Mouse (Mus musculus) right cerebral cortex, adult 2 months (tissue): ENCODE measurements around the gene Gmds.

Experiments used
- DNase-seq, 2 experiments: peaks; one replicate each; pipeline ENCODE4 v3.0.0; 2021 to 2022; ENCODE audit warnings: low spot score in 2 of 2

Gmds gene

DNA sequence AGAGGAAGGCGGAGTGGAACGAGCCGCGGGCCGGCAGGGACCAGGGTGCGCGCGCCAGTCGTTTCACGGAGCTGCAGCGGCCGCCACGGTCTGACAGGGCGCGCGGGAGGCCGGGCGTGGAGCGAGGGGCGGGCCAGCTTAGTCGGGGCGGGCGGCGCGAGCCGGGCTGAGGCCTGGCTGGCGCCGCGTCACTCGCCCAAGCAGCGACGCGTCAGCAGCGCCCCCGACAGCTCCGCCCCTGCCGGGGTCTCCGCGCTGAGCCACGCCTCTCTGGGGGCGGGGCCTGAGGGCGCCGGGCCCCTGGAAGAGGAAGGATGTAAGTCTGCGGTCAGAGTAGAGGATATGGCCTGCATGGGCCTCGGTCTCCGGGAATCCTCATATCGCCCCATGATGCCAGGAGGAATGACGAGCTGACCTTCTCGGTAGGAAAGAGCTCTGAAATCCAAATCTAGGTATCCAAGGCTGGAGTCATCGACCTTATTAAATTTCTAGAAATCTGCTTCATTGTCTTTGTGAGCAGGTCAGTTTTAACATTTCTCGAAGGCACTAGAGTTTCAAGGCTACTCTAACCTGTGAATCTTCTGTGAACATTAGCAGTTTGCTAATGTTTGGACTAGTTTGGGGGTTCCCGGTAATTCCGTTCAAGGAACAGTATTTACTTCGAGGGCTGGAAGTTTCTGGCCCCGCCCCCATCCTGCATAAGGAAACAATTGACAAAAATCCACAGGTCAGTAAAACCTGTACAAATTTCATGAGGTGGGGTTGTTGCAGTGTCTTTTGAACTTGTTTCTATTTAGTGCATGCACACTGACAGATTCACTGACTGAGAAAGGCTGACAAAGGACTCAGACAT lies at the start of gene Gmds:
Gene Gmds, minus strand, starts transcription at position 228 of the 853 bp plus-strand sequence.
- DNase-seq = peak; percentile 83 to 92

DNA sequence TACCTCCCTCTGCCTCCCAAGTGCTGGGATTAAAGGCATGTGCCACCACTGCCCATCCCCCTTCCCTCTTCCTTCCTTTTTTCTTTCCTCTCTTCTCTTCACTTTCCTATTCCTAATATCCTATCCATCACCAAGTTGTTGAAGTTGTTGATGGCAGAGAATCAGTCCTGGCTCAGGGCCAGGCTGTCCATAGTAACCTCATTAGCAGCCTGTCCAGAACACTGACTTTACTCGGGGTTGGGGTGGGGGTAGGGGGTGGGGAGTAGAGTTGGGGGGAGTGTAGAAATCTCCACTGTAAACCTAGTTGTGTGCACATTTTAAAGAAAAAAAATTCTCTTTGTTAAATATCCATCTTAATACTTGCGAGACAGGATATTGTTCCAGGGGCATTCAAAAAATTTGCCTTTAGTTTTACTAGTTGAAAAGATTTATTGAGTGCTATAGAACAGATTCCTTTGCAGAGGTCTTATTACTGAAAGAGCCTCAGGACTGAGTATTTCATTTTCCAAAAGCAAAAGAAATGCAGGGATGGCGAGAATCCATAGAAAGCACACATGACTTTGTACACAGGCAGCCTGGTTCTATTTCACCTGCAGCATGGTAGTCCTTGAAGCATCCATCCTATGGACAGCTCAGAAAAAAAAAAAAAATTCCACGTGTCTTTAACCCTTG lies 47.0 kb upstream of the Gmds start:
- no peak for DNase-seq

GRCm38 (mm10) chr13:32382227-32383010 lies 43.9 kb upstream of the Gmds start:
- DNase-seq = no peak

GRCm38 (mm10) chr13:32378634-32379033 lies 40.1 kb upstream of the Gmds start:
- DNase-seq = no peak

GRCm38 (mm10) chr13:32372531-32372883 lies 34.0 kb upstream of the Gmds start:
- DNase-seq = no peak

- DNase-seq = no peak
These were observed 33.5 kb upstream of the Gmds start for GRCm38 (mm10) chr13:32371874-32372530.

DNA sequence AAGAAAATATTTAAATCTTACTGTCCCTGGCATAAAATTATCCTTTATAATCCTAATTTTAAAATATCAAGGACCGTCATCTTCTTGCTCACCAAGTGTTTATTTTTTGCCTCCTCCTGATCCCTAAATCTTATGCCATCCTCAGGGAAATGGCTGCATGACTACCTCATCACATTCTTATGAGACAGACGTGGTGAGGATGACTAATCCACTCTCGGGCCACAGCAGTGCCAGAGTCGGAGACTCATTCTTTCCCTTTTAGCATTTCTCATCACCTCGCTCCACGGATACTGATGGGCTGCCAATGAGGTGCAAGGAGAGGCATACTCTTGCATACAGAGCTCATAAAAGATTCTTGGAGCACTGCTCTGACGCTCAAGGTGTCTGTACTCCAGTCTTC lies 32.2 kb upstream of the Gmds start:
- peak; percentile 1 to 2 for DNase-seq

DNA sequence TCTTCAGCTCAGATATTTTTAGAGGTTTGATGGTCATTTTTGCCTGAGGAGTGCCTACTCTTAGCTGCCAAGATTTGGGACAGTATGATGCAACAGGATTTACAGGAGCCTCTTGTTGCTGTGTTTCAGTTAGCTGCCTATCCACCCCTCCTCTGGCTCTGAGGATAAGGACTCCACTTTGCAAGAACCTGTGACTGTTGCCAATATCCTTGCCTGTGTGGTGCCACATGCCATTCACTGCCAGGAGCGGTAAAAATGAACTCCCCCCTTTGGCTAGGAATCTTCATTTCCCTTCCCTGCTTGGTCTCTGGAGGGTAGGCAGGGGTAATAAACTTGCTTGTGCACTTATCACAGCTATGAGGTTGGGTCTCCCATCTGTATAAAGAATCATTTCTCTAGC lies 31.6 kb upstream of the Gmds start:
- no peak for DNase-seq

DNA sequence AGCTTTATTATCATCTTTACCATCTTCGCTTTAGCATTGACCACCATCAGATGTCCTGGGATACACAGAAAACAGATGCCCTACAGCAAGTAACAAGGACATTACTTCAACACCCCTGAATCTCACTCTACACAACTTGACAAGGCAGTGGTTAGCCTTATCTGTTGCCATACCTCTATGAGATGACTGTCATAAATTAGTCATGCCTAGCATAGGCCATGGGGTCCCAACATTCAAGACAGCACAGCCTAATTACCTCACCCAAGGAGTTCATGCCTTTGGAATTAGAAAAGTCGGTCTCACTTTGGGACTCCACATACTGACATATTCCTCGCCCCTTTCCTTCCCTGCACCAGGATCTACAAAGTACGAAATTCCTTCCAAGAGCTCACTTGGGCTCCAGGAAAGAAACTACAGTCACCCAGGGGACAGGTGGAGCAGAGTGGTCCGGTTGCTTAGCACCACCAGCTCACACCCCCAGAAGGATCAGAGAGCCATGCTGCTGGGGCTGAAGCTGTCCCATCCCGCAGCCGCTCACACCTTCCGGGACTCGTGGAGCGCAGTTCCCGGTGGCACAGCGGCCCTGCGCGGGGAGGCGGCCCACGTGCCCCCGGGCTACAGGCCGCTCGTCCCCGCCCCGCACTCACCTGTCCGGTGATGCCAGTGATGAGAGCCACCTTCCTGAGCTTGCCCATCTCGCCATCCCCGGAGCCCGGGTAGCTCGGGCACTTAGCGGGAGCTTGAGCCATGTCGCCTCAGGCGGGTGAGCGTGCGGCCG lies 616 bp downstream of the Gmds start:
- no peak for DNase-seq

DNA sequence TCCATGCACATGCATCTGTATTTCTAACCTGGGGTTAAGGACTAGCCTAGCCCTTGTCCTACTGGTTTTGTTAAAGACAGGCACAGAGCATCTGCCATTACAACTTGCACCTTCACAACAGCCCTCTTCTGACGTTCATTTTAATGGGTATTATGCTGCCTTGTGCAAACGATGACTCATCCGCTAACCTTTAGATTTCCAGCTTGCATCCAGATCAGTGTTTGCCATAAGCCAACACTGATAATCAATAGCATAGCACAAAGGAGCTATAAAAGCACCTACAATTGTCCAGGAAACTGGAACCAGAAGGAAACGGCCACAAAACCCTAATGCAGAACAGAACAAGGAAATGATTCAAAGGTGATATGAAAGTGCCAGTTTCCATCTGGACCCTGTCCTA lies 20.2 kb downstream of the Gmds start:
- no peak for DNase-seq

GRCm38 (mm10) chr13:32317354-32317753 lies 21.2 kb downstream of the Gmds start:
- DNase-seq = no peak

DNA sequence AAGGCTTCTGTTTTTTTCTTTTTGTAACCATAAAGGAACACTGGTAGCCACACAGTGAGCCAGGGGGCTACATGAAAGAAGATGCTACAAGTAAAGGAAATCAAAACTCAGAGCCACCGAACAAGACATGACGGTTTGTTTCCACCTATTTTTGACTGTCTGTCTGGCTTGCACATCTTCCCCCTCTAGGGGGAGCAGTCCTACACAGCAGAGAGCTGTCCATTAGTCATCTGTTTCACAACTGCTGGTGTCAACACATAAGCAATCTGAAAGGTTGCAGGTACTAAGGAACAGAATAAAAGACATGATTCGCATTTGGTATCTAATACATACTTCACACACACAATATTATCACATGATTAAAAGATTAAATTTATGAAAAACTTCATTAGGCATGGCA lies 25.9 kb downstream of the Gmds start:
- DNase-seq = peak; percentile 51 to 60

DNA sequence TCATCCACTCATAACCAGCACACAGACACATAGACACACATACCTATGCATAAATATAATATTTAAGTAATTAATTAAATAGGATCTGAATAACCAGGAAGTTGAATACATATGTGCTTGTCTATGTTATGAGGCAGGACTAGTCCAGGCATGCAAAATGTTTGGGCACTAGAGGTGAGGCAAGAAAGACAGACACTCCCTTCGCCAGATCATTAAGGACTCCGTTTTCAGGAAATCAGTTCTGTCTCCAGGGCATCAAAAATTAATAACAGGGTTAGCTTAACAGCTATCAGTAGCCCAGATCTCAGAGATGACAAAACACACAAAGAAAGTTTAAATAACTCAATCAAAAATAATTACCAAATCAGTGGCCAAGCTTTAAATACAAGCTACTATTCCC lies 27.1 kb downstream of the Gmds start:
- DNase-seq = no peak

DNA sequence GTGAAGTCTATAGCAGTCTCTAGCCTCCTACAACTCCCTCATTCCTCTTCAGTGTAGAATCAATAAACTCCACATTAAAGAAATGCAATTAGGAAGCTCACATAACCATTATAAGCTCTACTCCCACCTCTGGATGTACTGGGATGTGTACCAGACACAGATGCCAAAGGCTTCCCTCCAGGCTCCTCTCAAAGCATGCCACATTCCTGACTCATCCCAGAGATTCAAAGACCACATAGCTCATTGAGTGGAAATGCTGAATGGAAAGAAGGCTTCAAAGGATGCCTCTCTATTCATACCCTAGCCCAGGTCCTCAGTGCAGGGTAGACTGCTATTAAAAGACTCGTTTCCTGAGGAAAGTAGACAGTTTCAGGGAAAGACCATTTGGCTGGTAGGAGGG lies 40.1 kb downstream of the Gmds start:
- DNase-seq = no peak

DNA sequence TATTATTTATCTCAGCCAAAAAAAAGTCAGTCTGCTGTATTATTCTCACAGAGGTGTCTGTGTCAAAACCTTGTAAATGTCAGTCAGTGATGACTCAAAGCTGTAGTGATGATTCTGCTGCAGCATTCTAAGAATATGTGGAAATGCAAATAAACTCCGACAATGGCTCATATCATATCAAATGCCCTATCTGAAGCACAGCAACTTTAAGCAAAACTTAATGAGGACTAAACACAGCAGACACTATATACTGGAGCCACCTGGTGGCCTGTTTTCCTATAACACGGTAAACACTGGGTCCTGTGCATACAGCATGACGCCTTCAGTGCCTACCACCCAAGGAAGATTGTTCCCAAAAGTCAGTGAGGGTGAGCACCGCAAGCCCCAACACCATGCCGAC lies 41.1 kb downstream of the Gmds start:
- peak; percentile 50 to 71 for DNase-seq

DNA sequence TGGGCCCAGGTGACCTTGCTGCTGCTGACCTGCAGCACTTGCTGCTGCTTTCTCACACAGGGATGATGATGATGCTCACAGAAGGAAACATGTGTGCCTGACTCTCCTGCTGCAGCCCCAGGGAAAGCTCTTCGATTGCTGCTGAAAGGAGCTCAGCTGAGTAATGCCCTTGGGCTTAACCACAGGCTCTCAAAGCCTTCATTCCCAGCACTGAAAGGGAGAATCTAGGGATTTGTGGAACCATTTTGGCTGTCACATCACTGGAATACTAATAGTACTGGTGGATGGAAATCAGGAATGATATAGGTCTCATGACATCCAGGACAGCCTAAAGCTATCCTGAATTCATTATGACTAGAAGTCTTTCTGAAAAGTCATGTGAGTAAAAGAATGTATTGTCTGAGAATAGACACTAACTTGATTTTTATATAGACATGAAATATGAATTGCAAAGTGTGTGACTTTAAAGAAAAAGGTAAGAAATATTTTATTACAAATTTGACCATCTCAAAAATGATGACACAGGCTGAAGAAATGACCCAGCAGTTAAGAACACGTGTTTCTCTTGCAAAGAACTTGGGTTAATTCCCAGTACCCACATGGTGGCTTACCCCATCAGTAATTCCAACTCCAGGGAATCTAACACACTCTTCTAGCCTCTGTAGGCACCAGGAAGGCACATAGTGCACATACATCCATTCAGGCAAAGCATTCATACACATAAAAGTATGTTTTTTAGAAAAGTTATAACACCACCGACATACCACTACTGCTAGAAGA lies 43.9 kb downstream of the Gmds start:
- DNase-seq = no peak

DNA sequence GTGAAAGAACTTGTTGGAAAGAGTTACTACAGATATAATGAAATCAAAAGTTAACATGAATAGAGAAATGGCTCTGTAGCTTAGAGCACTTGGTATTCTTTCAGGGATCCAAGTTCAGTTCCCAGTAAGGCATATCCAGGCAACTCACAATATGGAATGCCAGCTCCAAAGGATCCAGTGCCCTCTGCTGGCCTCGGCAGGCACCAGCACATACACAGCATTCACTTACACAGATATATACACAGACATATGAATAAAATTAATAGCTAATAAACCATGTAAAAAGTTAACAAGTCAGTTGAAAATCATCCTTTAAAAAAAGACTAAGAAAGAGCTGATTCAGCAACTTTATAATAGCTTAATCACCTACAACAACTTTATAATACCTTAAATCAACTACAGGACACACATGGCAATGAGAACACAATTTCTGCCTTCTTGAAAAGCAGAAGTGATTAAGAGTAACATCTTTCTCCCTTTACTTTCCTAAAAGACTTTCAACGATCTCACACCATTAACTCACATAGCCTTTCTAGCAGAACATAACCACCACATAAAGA lies 65.5 kb downstream of the Gmds start:
- DNase-seq = no peak

- DNase-seq = no peak
These were observed 68.8 kb downstream of the Gmds start for GRCm38 (mm10) chr13:32269757-32270156.

GRCm38 (mm10) chr13:32269261-32269660 lies 69.3 kb downstream of the Gmds start:
- DNase-seq = no peak

DNA sequence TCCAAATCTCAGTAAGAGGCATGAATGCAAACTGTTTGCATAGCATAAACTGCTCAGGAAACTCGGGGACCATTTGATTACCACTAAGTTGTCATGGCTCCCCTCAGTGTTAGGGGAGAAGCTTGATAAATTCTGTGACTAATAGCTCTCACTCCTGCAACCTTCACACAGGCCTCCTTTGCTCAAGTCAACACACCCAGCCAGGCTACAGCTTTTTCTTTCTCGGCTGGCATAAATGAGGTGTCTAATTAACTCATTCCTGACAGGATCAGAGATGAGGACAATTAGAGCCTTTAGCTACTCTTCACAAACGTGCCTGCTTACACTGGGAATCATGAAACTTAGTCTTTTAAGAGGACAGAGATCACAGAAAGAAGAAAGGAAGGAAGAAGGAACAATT lies 70.3 kb downstream of the Gmds start:
- DNase-seq = no peak
